Comparison of ENCODE assay signal across 18 mouse cellular contexts in the genomic region with DNA sequence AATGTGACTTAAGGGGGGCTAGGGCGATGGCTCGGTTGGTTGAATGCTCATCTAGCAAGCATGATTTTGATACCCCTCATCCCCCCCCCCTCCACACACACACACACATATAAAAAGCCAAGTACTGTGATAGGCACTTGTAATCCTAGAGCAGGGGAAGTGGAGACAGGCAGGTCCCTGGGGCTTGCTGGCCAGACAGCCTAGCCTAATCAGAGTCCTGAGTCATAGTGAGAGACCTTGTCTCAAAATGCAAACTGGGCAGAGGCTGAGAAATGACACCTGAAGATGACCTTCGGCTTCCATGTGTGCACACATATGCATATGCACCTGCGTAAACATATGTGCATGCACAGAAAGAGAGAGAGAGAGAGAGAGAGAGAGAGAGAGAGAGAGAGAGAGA. TPM values are rescaled to one million over a fixed set of nuclear protein-coding genes. Genes with fewer than 3 reads are reported as not detected.
"Had no signal": no experiment of that assay in that cellular context is flagged by ENCODE, and none has a peak within 500 bp of the region (broad histone marks: within the 10 kb centered on the region; RNA-seq: fewer than 3 reads in every experiment).

No protein-coding gene starts in this region.

- H3K4me2 ChIP-seq: liver, embryonic 11.5 days; liver, embryonic 15.5 days; midbrain, embryonic 13.5 days; neural tube, embryonic 15.5 days; stomach, embryonic 15.5 days had no signal

- H3K36me3 ChIP-seq: limb, embryonic 10.5 days; liver, embryonic 15.5 days; midbrain, embryonic 13.5 days; neural tube, embryonic 15.5 days; stomach, embryonic 15.5 days had no signal

- DNase-seq: kidney, adult 18-20 months; lung, adult 2 months; lung, postnatal 4 days; right cerebral cortex, adult 18-20 months; right cerebral cortex, postnatal 25 days; thymus, adult 2 months; thymus, postnatal 25 days had no signal

- H3K27ac ChIP-seq: kidney, postnatal 0 days; left cerebral cortex, adult 2 months; limb, embryonic 10.5 days; liver, embryonic 15.5 days; midbrain, embryonic 13.5 days; neural tube, embryonic 15.5 days; stomach, embryonic 15.5 days had no signal

- H3K4me3 ChIP-seq: left cerebral cortex, adult 2 months; limb, embryonic 10.5 days; liver, embryonic 15.5 days; midbrain, embryonic 13.5 days; myocyte; neural tube, embryonic 15.5 days; stomach, embryonic 15.5 days had no signal

- H3K9me3 ChIP-seq: limb, embryonic 10.5 days; liver, embryonic 15.5 days; midbrain, embryonic 13.5 days; neural tube, embryonic 15.5 days; stomach, embryonic 15.5 days had no signal

- H3K27me3 ChIP-seq: liver, embryonic 15.5 days; midbrain, embryonic 13.5 days; neural tube, embryonic 15.5 days; stomach, embryonic 15.5 days had no signal

- H3K9ac ChIP-seq: liver, embryonic 15.5 days; midbrain, embryonic 13.5 days; neural tube, embryonic 15.5 days; stomach, embryonic 15.5 days had no signal

- H3K4me1 ChIP-seq: liver, embryonic 15.5 days; stomach, embryonic 15.5 days had no signal

- ATAC-seq: lung, postnatal 0 days; midbrain, embryonic 13.5 days had no signal

RNA-seq across cellular contexts. Expression of gene Cap2, which starts 45.2 kb away (rescaled TPM):
- total RNA-seq: megakaryocyte, adult 5-6 weeks had no signal
